Mouse (Mus musculus) olfactory bulb, adult 2 months (tissue): ENCODE results near the gene Plbd2.

Experiments used
- CTCF ChIP-seq: fragments of 200-500 bp; IDR thresholded peaks from 2 replicates; pipeline ENCODE4 v1.5.1; 2012; ENCODE audit warnings: low read depth, mild to moderate bottlenecking, low read length, moderate library complexity; ENCODE audit not compliant: insufficient read depth
- POLR2A ChIP-seq: fragments of 200-500 bp; IDR thresholded peaks from 2 replicates; pipeline ENCODE4 v1.6.1; 2012; ENCODE audit warnings: mild to moderate bottlenecking, low read depth, low read length, moderate library complexity; ENCODE audit not compliant: insufficient read depth

GRCm38 (mm10) chr5:120525737-120526136, 22.3 kb upstream of the Plbd2 start:
- TF ChIP-seq POLR2A (no peak), CTCF (no peak)
